Mouse (Mus musculus) effector memory CD4-positive, alpha-beta T cell, adult 7 months (primary cell): ENCODE measurements around the gene Adck2. TPM values are rescaled to one million over a fixed set of nuclear protein-coding genes. Genes with fewer than 3 reads are reported as not detected.

ENCODE experiments used
- polyA plus RNA-seq: library from polyadenylated mRNA; unstranded; fragments of 100-300 nt; shearing (Covaris generic); gene quantifications from one replicate; pipeline ENCODE4 v1.2.1, GENCODE M21; 2017

The Adck2 gene
- polyA plus RNA-seq, result 40.0 TPM

GRCm38 (mm10) chr6:39573791-39574554 is at the start of gene Adck2:
Gene Adck2, plus strand, starts transcription at chr6:39573873.

GRCm38 (mm10) chr6:39557723-39558261 is 15.9 kb upstream of the Adck2 start, which contains the start of gene Dennd2a:
Gene Dennd2a, minus strand, starts transcription at chr6:39557867.

GRCm38 (mm10) chr6:39585517-39585916 is 11.8 kb downstream of the Adck2 start, which contains the start of gene Gm42420:
Gene Gm42420, plus strand, starts transcription at chr6:39585753.

GRCm38 (mm10) chr6:39592401-39593214 is 18.9 kb downstream of the Adck2 start, which contains the start of gene Ndufb2:
Gene Ndufb2, plus strand, starts transcription at chr6:39592574.

Other genes with a start within 250 kb of the Adck2 start
- gene Slc37a3, start 196.2 kb upstream of the Adck2 start, polyA plus RNA-seq, result 64.6 TPM
- 29.6 TPM for gene Rab19, start 192.7 kb upstream of the Adck2 start, polyA plus RNA-seq
- 235 TPM for gene Mkrn1, start 153.4 kb upstream of the Adck2 start, polyA plus RNA-seq
- 1.5 TPM for gene Dennd2a, start 16.0 kb upstream of the Adck2 start, polyA plus RNA-seq
- not detected for gene Gm42420, start 11.9 kb downstream of the Adck2 start, polyA plus RNA-seq
- gene Ndufb2, start 18.7 kb downstream of the Adck2 start, polyA plus RNA-seq, result 91.8 TPM
- 26.5 TPM for gene Braf, start 151.6 kb downstream of the Adck2 start, polyA plus RNA-seq
- 76.5 TPM for gene Mrps33, start 237.1 kb downstream of the Adck2 start, polyA plus RNA-seq